Mouse (Mus musculus) bone marrow macrophage, adult 2 months (primary cell): ENCODE data around the gene Gm11992.

Experiments used
- CTCF ChIP-seq: IDR thresholded peaks from 2 replicates; pipeline ENCODE4 v1.5.1; 2012; ENCODE audit warnings: low read depth, mild to moderate bottlenecking, low read length, moderate library complexity
- POLR2A ChIP-seq: IDR thresholded peaks from 2 replicates; pipeline ENCODE4 v1.6.1; 2012; ENCODE audit warnings: mild to moderate bottlenecking, low read depth, low read length, borderline replicate concordance

DNA sequence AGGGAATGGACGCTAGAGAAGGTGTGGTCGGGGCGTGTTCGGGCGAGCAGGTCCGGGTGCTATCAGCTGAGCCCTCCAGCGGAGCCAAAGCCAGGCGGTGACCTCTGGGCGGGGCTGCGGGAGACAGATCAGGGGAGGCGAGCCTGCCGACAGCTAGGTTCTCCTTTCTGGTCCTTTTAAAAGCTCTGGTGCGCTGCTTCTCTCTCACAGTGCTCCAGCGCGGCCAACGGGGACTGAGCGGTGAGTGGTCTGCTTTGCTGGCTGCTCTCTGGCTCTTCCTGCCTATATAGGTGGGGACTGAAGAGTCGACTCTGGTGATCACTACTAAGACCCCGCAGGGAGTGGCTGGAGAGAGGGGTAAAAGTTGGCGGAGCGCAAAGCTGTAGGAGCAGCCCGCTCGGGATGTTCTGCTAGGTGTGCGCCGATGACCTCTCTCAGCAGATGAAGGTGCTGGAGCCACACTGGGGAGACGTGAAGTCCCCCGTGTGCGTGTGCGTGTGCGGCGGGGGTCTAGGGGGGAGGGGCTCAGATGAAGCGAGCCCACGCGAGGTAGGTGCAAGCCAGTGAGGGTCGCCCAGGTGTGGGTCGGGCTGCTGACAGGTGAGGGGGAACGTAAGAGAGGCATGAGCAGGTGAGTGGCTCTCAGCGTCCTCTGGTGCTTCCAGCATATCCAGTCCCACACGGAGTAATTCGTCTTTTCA lies 70.2 kb downstream of the Gm11992 start:
- TF ChIP-seq CTCF = no peak
- TF ChIP-seq POLR2A = no peak
